Mouse (Mus musculus): ENCODE results near the gene Ccr9.

DNA sequence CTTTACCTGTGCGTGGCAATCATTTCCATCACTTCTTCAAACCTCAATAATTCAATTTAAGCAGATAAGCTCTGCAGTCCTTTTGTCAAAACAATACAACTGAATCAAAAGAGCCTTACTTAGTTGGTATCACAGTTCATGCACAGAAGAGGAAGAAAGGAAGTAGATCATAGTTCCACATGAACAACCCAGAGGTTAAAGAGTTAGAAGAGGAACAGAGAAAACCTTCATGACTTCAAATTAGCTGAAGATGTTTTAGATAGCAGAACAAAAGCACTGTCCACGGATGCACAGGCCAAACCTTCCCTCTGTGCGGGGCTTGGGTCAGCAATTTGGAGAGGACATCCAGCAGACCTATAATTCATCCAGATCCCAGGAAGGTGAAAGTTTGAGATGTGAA is 46.6 kb upstream of the Ccr9 start:
- no peak for TF ChIP-seq CTCF (IDR thresholded peaks at IDR 0.05; ENCODE audit: borderline replicate concordance, insufficient read depth, low read length)
- TF ChIP-seq POLR2A (IDR thresholded peaks at IDR 0.05; ENCODE audit: low read depth, low read length): no peak

Data from embryonic fibroblast, embryonic 13.5 days (primary cell).